ENCODE assay signal across 16 mouse cellular contexts in genomic region chr3:121490941-121491340, GRCm38 (mm10). TPM values are rescaled to one million over a fixed set of nuclear protein-coding genes. Genes with fewer than 3 reads are reported as not detected.
DNase-seq lines count a peak whose midpoint lies in the region; ATAC-seq and TF ChIP-seq lines count a peak whose summit lies in the region.
"Had no signal": no experiment of that assay in that cellular context is flagged by ENCODE, and none has a peak within 500 bp of the region (broad histone marks: within the 10 kb centered on the region; RNA-seq: fewer than 3 reads in every experiment).

No protein-coding gene starts in this region.

- H3K4me1 ChIP-seq in forebrain, postnatal 0 days (ENCODE audit: insufficient read depth), result 0 out of 2 replicates have a peak, but pooled peaks cover 5% of the 10 kb centered on the region
- peaks cover 3% of the 10 kb centered on the region; the same call in 1 of the 2 replicates for H3K4me1 ChIP-seq in forebrain, embryonic 14.5 days (ENCODE audit: control insufficient read depth, insufficient read depth, low read length)

- H3K36me3 ChIP-seq in forebrain, postnatal 0 days (ENCODE audit: insufficient read depth), result no peaks in the 10 kb centered on the region
- H3K36me3 ChIP-seq in forebrain, embryonic 14.5 days (ENCODE audit: control insufficient read depth, insufficient read depth, low read length), result no peaks in the 10 kb centered on the region
- H3K36me3 ChIP-seq: hindbrain, embryonic 12.5 days had no signal

- H3K9ac ChIP-seq in forebrain, postnatal 0 days, result no peak overlapping the region
- no peak overlapping the region for H3K9ac ChIP-seq in forebrain, embryonic 14.5 days (ENCODE audit: low read length)
- H3K9ac ChIP-seq: forebrain, embryonic 13.5 days; hindbrain, embryonic 12.5 days had no signal

- no peaks in the 10 kb centered on the region for H3K9me3 ChIP-seq in forebrain, postnatal 0 days (ENCODE audit: low read length)
- no peaks in the 10 kb centered on the region for H3K9me3 ChIP-seq in forebrain, embryonic 14.5 days (replicated peaks; ENCODE audit: control insufficient read depth, low read length)
- H3K9me3 ChIP-seq: hindbrain, embryonic 12.5 days had no signal

- WGBS in forebrain, postnatal 0 days, result 31% methylated on average over 5 of the region's 5 CpGs
- 22% methylated on average over 5 of the region's 5 CpGs for WGBS in forebrain, embryonic 14.5 days

- ATAC-seq in forebrain, postnatal 0 days, result no peak
- ATAC-seq in forebrain, embryonic 14.5 days, result no peak
- ATAC-seq in granulocyte monocyte progenitor cell, adult 5-6 weeks (replicated peaks; ENCODE audit: poor library complexity, severe bottlenecking), result peak; percentile 94
- ATAC-seq: forebrain, embryonic 13.5 days had no signal

- no peak overlapping the region for H3K4me2 ChIP-seq in forebrain, postnatal 0 days (ENCODE audit: low read depth)
- H3K4me2 ChIP-seq in forebrain, embryonic 14.5 days (ENCODE audit: low read length), result no peak overlapping the region
- H3K4me2 ChIP-seq: forebrain, embryonic 13.5 days; hindbrain, embryonic 12.5 days had no signal

- H3K27me3 ChIP-seq in forebrain, postnatal 0 days (ENCODE audit: insufficient read depth, low read length), result no peaks in the 10 kb centered on the region
- H3K27me3 ChIP-seq in forebrain, embryonic 14.5 days (replicated peaks; ENCODE audit: control insufficient read depth, insufficient read depth, low read length), result no peaks in the 10 kb centered on the region
- H3K27me3 ChIP-seq: forebrain, embryonic 13.5 days; hindbrain, embryonic 12.5 days had no signal

- no peak for DNase-seq in forebrain, postnatal 0 days
- DNase-seq in forebrain, embryonic 14.5 days (ENCODE audit: low spot score), result no peak
- DNase-seq in layer of hippocampus, adult 2 months (ENCODE audit: low spot score in 2 of 2), result no peak
- no peak for DNase-seq in layer of hippocampus, adult 18-20 months (ENCODE audit: low spot score in 2 of 2)
- DNase-seq in adrenal gland, adult 2 months, result peak; percentile 73
- DNase-seq in urinary bladder, postnatal 36 days (ENCODE audit: low spot score in 2 of 2), result no peak
- DNase-seq in thymus, postnatal 25 days, result no peak
- DNase-seq: B cell, adult 2 months; cerebellum, adult 11-12 months; kidney, postnatal 14 days; liver; lung, postnatal 14 days; thymus, adult 2 months had no signal

- peak overlapping the region; percentile 9; the same call in 1 of the 2 replicates for H3K27ac ChIP-seq in forebrain, postnatal 0 days (ENCODE audit: low read depth, low read length)
- no peak overlapping the region for H3K27ac ChIP-seq in forebrain, embryonic 14.5 days (ENCODE audit: low read depth, low read length)
- peak overlapping the region; percentile 51; the same call in 1 of the 2 replicates for H3K27ac ChIP-seq in layer of hippocampus, adult 2 months
- H3K27ac ChIP-seq: forebrain, embryonic 13.5 days; hindbrain, embryonic 12.5 days had no signal

- no peak overlapping the region for H3K4me3 ChIP-seq in forebrain, postnatal 0 days (ENCODE audit: low read depth, low read length)
- H3K4me3 ChIP-seq in forebrain, embryonic 14.5 days (ENCODE audit: low read depth, low read length), result no peak overlapping the region
- no peak overlapping the region for H3K4me3 ChIP-seq in layer of hippocampus, adult 2 months
- H3K4me3 ChIP-seq: forebrain, embryonic 13.5 days; hindbrain, embryonic 12.5 days had no signal

- TF ChIP-seq CTCF in forebrain, postnatal 0 days (IDR thresholded peaks at IDR 0.05; ENCODE audit: low read depth), result no peak
- no peak for TF ChIP-seq CTCF in layer of hippocampus, adult 2 months (conservative IDR thresholded peaks at IDR 0.05)

RNA-seq across cellular contexts. Expression of gene Slc44a3, which starts 41.3 kb away (rescaled TPM):
- 0.48 and 1.4 TPM in 2 replicates for total RNA-seq in forebrain, postnatal 0 days (2014; rRNA removed)
- 0.40 and 0.52 TPM in 2 replicates for polyA plus RNA-seq in forebrain, postnatal 0 days (2015; fragmentation: Nextera tagmentation; extraction: Ambion mirVana)
- 0.42 and 0.52 TPM in 2 replicates for polyA plus RNA-seq in forebrain, embryonic 14.5 days (2014; fragmentation: Nextera tagmentation; extraction: Ambion mirVana)
- not detected for total RNA-seq in layer of hippocampus, adult 2 months (2021)
- under 1 TPM in 1 of 2 experiments, not detected in 1; 0.13 TPM for total RNA-seq in layer of hippocampus, adult 18-20 months (2021)
- 10 to 100 TPM; 17.4 to 27.9 TPM for total RNA-seq in adrenal gland, adult 2 months (2021)
- polyA plus RNA-seq in adrenal gland, adult 2 months (2012; rRNA removed), result 6.1 and 8.9 TPM in 2 replicates
- not detected in 2 replicates for total RNA-seq in granulocyte monocyte progenitor cell, adult 5-6 weeks (2014; fragmentation: Nextera tagmentation)
- total RNA-seq in granulocyte monocyte progenitor cell, adult 5-6 weeks (2017), result not detected in 2 replicates
